Mouse (Mus musculus) Patski (cell line): ENCODE data around the gene Prickle4. TPM values are rescaled to one million over a fixed set of nuclear protein-coding genes. Genes with fewer than 3 reads are reported as not detected.

Experiments used
- ATAC-seq: fragments of 100-300 bp; one replicate; pipeline ENCODE4 v1.8.0; 2021
- CTCF ChIA-PET: fragments of 350-600 bp; sonication (Branson Sonifier 250); formaldehyde crosslinking; loops from one replicate; lab custom pipeline; 2022; ENCODE audit warnings: inconsistent platforms; lab: Charles Lee
- POLR2A ChIA-PET: fragments of 350-600 bp; sonication (Branson Sonifier 250); formaldehyde crosslinking; loops from one replicate; lab custom pipeline; 2022; ENCODE audit warnings: antibody characterized with exemption, inconsistent platforms; lab: Charles Lee
- DNase-seq: peaks from one replicate; pipeline ENCODE4 v3.0.0-alpha.2; 2011; ENCODE audit warnings: low read depth, low spot score
- H3K27me3 ChIP-seq: fragments of 371-371 bp; one replicate; pipeline ENCODE4 v1.5.1; 2021
- CTCF ChIP-seq: fragments of 100-300 bp; IDR thresholded peaks from one replicate; pipeline ENCODE4 v1.5.1; 2021
- in situ Hi-C: fragments of 300-500 bp; cut with MboI; formaldehyde crosslinking; loops from 3 replicates; pipeline ENCODE4 v1.11.1; 2018; ENCODE audit warnings: low pct_unique_long_range_greater_than_20kb, mixed read lengths
- polyA plus RNA-seq: library from polyadenylated mRNA; unstranded; gene quantifications from one replicate; pipeline ENCODE4 v1.2.3, GENCODE M21; 2021

The Prickle4 gene
- polyA plus RNA-seq, result 5.5 TPM

- peak; percentile 81 for DNase-seq
- in situ Hi-C loops, result loop anchor here (5.0 kb wide), 1 partner anchor 38 kb away; no protein-coding TSS in a partner anchor
- POLR2A ChIA-PET, result interaction anchor here (0.6 to 0.7 kb wide), 2 partner anchors 9 to 61 kb away, joined by 3 read pairs; no protein-coding TSS in a partner anchor
- no peak for TF ChIP-seq CTCF
- CTCF ChIA-PET, result interaction anchor here (0.8 to 2.3 kb wide), 4 partner anchors 11 to 65 kb away, joined by 3 to 7 read pairs (median 3); no protein-coding TSS in a partner anchor
- ATAC-seq, result peak; percentile 92
- no peaks in the 10 kb centered on the region for H3K27me3 ChIP-seq
Observed at GRCm38 (mm10) chr17:47694503-47695336, at the start of gene Prickle4. Prickle4 (minus strand) TSS chr17:47694736.

- no peak for TF ChIP-seq CTCF
- ATAC-seq (no peak), DNase-seq (no peak)
- no peaks in the 10 kb centered on the region for H3K27me3 ChIP-seq
- POLR2A ChIA-PET, result no interaction called here
- CTCF ChIA-PET, result interaction anchor here (0.7 to 1.3 kb wide), 2 partner anchors 16 to 19 kb away, joined by 3 read pairs; no protein-coding TSS in a partner anchor
- in situ Hi-C loops, result loop anchor here (5.0 kb wide), 1 partner anchor 53 kb away; no protein-coding TSS in a partner anchor
Observed at GRCm38 (mm10) chr17:47744086-47744485, 49.5 kb upstream of the Prickle4 start.

GRCm38 (mm10) chr17:47742991-47743734 is 48.6 kb upstream of the Prickle4 start:
- no peaks in the 10 kb centered on the region for H3K27me3 ChIP-seq
- TF ChIP-seq CTCF, result no peak
- DNase-seq, result no peak
- CTCF ChIA-PET, result no interaction called here
- in situ Hi-C loops, result loop anchor here (5.0 kb wide), 1 partner anchor 54 kb away; no protein-coding TSS in a partner anchor
- POLR2A ChIA-PET, result no interaction called here
- no peak for ATAC-seq

GRCm38 (mm10) chr17:47740186-47740585 is 45.6 kb upstream of the Prickle4 start:
- ATAC-seq (no peak), DNase-seq (no peak)
- ChIA-PET POLR2A (interaction anchor here (6.6 kb wide), 1 partner anchor 19 kb away, joined by 91 read pairs; no protein-coding TSS in a partner anchor), CTCF (interaction anchor here (0.8 to 3.3 kb wide), 8 partner anchors 16 to 53 kb away, joined by 3 to 15 read pairs (median 3); no protein-coding TSS in a partner anchor)
- in situ Hi-C loops, result loop anchor here (5.0 kb wide), 1 partner anchor 57 kb away; no protein-coding TSS in a partner anchor
- TF ChIP-seq CTCF, result no peak
- no peaks in the 10 kb centered on the region for H3K27me3 ChIP-seq

GRCm38 (mm10) chr17:47738879-47739798 is 44.6 kb upstream of the Prickle4 start:
- TF ChIP-seq CTCF, result no peak
- peak; percentile 64 for DNase-seq
- POLR2A ChIA-PET, result interaction anchor here (1.9 to 6.6 kb wide), 2 partner anchors 20 to 40 kb away, joined by 4 to 91 read pairs; no protein-coding TSS in a partner anchor
- CTCF ChIA-PET, result interaction anchor here (1.0 to 3.3 kb wide), 7 partner anchors 11 to 54 kb away, joined by 3 to 15 read pairs (median 7); no protein-coding TSS in a partner anchor
- in situ Hi-C loops, result no loop called here
- no peaks in the 10 kb centered on the region for H3K27me3 ChIP-seq
- ATAC-seq, result peak; percentile 56

- peak; percentile 64 for ATAC-seq
- ChIA-PET POLR2A (interaction anchor here (1.0 to 6.6 kb wide), 3 partner anchors 20 to 57 kb away, joined by 3 to 91 read pairs (median 4); no protein-coding TSS in a partner anchor), CTCF (interaction anchor here (0.8 to 2.8 kb wide), 8 partner anchors 12 to 56 kb away, joined by 3 to 14 read pairs (median 3); no protein-coding TSS in a partner anchor)
- in situ Hi-C loops, result no loop called here
- peak; percentile 51 for DNase-seq
- TF ChIP-seq CTCF, result no peak
- no peaks in the 10 kb centered on the region for H3K27me3 ChIP-seq
Observed at GRCm38 (mm10) chr17:47738066-47738878, 43.7 kb upstream of the Prickle4 start.

- no peak for TF ChIP-seq CTCF
- DNase-seq (peak; percentile 59), ATAC-seq (peak; percentile 83)
- CTCF ChIA-PET, result interaction anchor here (0.8 to 2.8 kb wide), 6 partner anchors 17 to 57 kb away, joined by 3 to 14 read pairs (median 4); no protein-coding TSS in a partner anchor
- H3K27me3 ChIP-seq, result no peaks in the 10 kb centered on the region
- POLR2A ChIA-PET, result interaction anchor here (0.6 to 6.6 kb wide), 4 partner anchors 21 to 104 kb away, joined by 3 to 91 read pairs (median 4); no protein-coding TSS in a partner anchor
- in situ Hi-C loops, result no loop called here
Observed at GRCm38 (mm10) chr17:47737271-47738065, 42.9 kb upstream of the Prickle4 start.
